Mouse (Mus musculus): ENCODE results near the gene Gm42906.

The Gm42906 gene

GRCm38 (mm10) chr5:151428113-151428756 is at the start of gene Gm42906:
Gene Gm42906 (minus strand): TSS chr5:151428163.
- DNase-seq (ENCODE audit: low spot score): peak; percentile 31

GRCm38 (mm10) chr5:151445695-151446094 is 17.7 kb upstream of the Gm42906 start:
- DNase-seq (ENCODE audit: low spot score): no peak

- no peak for DNase-seq (ENCODE audit: low spot score)
Measured at GRCm38 (mm10) chr5:151435106-151435505, 7.1 kb upstream of the Gm42906 start.

- no peak for DNase-seq (ENCODE audit: low spot score)
Measured at GRCm38 (mm10) chr5:151426466-151426865, 1.5 kb downstream of the Gm42906 start.

- peak; percentile 79 for DNase-seq (ENCODE audit: low spot score)
Measured at GRCm38 (mm10) chr5:151422692-151423091, 5.3 kb downstream of the Gm42906 start.

GRCm38 (mm10) chr5:151421859-151422258 is 6.1 kb downstream of the Gm42906 start:
- DNase-seq (ENCODE audit: low spot score): peak; percentile 28

- no peak for DNase-seq (ENCODE audit: low spot score)
Measured at GRCm38 (mm10) chr5:151418551-151418950, 9.4 kb downstream of the Gm42906 start.

GRCm38 (mm10) chr5:151417421-151418038 is 10.4 kb downstream of the Gm42906 start:
- no peak for DNase-seq (ENCODE audit: low spot score)

- DNase-seq (ENCODE audit: low spot score): no peak
Measured at GRCm38 (mm10) chr5:151416988-151417387, 11.0 kb downstream of the Gm42906 start.

- no peak for DNase-seq (ENCODE audit: low spot score)
Measured at GRCm38 (mm10) chr5:151413617-151414016, 14.3 kb downstream of the Gm42906 start.

- DNase-seq (ENCODE audit: low spot score): no peak
Measured at GRCm38 (mm10) chr5:151412666-151413463, 15.1 kb downstream of the Gm42906 start.

GRCm38 (mm10) chr5:151410006-151410405 is 18.0 kb downstream of the Gm42906 start:
- DNase-seq (ENCODE audit: low spot score): peak; percentile 72

- no peak for DNase-seq (ENCODE audit: low spot score)
Measured at GRCm38 (mm10) chr5:151409282-151409681, 18.7 kb downstream of the Gm42906 start.

- DNase-seq (ENCODE audit: low spot score): no peak
Measured at GRCm38 (mm10) chr5:151408124-151408900, 19.7 kb downstream of the Gm42906 start.

GRCm38 (mm10) chr5:151407493-151407892 is 20.5 kb downstream of the Gm42906 start:
- no peak for DNase-seq (ENCODE audit: low spot score)

GRCm38 (mm10) chr5:151406276-151406675 is 21.7 kb downstream of the Gm42906 start:
- no peak for DNase-seq (ENCODE audit: low spot score)

GRCm38 (mm10) chr5:151405314-151405903 is 22.6 kb downstream of the Gm42906 start:
- no peak for DNase-seq (ENCODE audit: low spot score)

GRCm38 (mm10) chr5:151403586-151403985 is 24.4 kb downstream of the Gm42906 start:
- DNase-seq (ENCODE audit: low spot score): no peak

- DNase-seq (ENCODE audit: low spot score): no peak
Measured at GRCm38 (mm10) chr5:151400557-151400944, 27.4 kb downstream of the Gm42906 start.

- no peak for DNase-seq (ENCODE audit: low spot score)
Measured at GRCm38 (mm10) chr5:151399918-151400556, 27.9 kb downstream of the Gm42906 start.

GRCm38 (mm10) chr5:151396119-151396518 is 31.8 kb downstream of the Gm42906 start:
- DNase-seq (ENCODE audit: low spot score): no peak
